Mouse (Mus musculus) cerebellum, adult 2 months (tissue): ENCODE measurements around the gene Hivep3.

ENCODE experiments used
- CTCF ChIP-seq: fragments of 200-500 bp; IDR thresholded peaks from 2 replicates; pipeline ENCODE4 v1.5.1; 2011; ENCODE audit warnings: low read depth, mild to moderate bottlenecking, control low read depth, low read length, moderate library complexity, borderline replicate concordance; ENCODE audit not compliant: insufficient read depth
- POLR2A ChIP-seq: fragments of 200-500 bp; IDR thresholded peaks from 2 replicates; pipeline ENCODE4 v1.6.1; 2011; ENCODE audit warnings: low read length, control low read depth, borderline replicate concordance; ENCODE audit not compliant: insufficient read depth

DNA sequence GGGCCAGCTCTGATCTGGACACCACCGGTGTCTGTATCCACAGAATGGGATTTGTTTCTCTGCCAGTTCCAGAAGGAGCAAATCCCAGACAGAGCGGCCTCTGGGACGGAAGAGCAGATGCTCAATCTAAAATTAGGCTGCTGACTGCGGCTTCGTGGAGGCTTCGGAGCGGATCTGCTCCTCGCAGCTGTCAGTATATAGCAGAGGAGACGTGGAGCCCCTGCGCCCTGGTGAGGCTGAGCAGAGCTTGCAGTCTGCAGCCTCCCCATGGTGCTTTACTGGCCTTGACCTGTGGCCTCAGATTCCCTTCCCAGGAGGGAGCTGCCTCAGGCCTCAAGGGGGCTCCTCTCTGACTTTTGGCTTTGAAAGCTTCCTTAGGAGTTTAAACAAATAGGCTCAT is 290.5 kb downstream of the Hivep3 start:
- TF ChIP-seq CTCF = no peak
- no peak for TF ChIP-seq POLR2A
